Mouse (Mus musculus) heart, adult 2 months (tissue): ENCODE results near the gene Cracr2a. TPM values are rescaled to one million over a fixed set of nuclear protein-coding genes. Genes with fewer than 3 reads are reported as not detected.
A peak's percentile ranks its signal among the peaks of the same experiment; 100 is the strongest.

ENCODE experiments used
- DNase-seq, 2 experiments: peaks; one replicate each; pipeline ENCODE4 v3.0.0; 2021
- H3K27ac ChIP-seq: fragments of 200-600 bp; 2 replicates; pipeline ENCODE4 v1.8.1; 2022
- H3K27me3 ChIP-seq: fragments of 200-500 bp; 2 replicates; pipeline ENCODE4 v1.6.1; 2012; ENCODE audit warnings: mild to moderate bottlenecking, low read length, inconsistent platforms, mixed read lengths; ENCODE audit not compliant: control insufficient read depth, insufficient read depth
- H3K36me3 ChIP-seq: fragments of 200-500 bp; 2 replicates; pipeline ENCODE4 v1.6.1; 2012; ENCODE audit warnings: low read length, inconsistent platforms; ENCODE audit not compliant: control insufficient read depth, insufficient read depth
- H3K4me1 ChIP-seq: fragments of 200-500 bp; 2 replicates; pipeline ENCODE4 v1.6.1; 2011; ENCODE audit warnings: low read length; ENCODE audit not compliant: control insufficient read depth, insufficient read depth
- H3K4me3 ChIP-seq: fragments of 200-600 bp; 2 replicates; pipeline ENCODE4 v1.8.1; 2022
- H3K79me2 ChIP-seq: fragments of 200-500 bp; replicated peaks from 2 replicates; pipeline ENCODE4 v1.6.1; 2012; ENCODE audit warnings: mild to moderate bottlenecking, inconsistent platforms, low read length, moderate library complexity, mixed read lengths; ENCODE audit not compliant: control insufficient read depth, insufficient read depth
- H3K9ac ChIP-seq: fragments of 200-500 bp; 2 replicates; pipeline ENCODE4 v1.6.1; 2012; ENCODE audit warnings: low read depth, mild to moderate bottlenecking, control low read depth, inconsistent platforms, low read length, mixed read lengths
- CTCF ChIP-seq: fragments of 200-600 bp; IDR thresholded peaks from 2 replicates; pipeline ENCODE4 v1.8.1; 2022; ENCODE audit warnings: antibody characterized with exemption, mild to moderate bottlenecking, moderate library complexity
- EP300 ChIP-seq: fragments of 200-500 bp; IDR thresholded peaks from 2 replicates; pipeline ENCODE4 v1.6.1; 2011; ENCODE audit warnings: low read depth, low read length, control low read depth; ENCODE audit not compliant: insufficient read depth
- POLR2A ChIP-seq: fragments of 200-500 bp; IDR thresholded peaks from 2 replicates; pipeline ENCODE4 v1.6.1; 2011; ENCODE audit warnings: mild to moderate bottlenecking, low read depth, low read length, control low read depth; ENCODE audit not compliant: insufficient read depth
- WGBS: fragments of 180-500 bp; shearing (Covaris S2); methylation state at CpG from one replicate; pipeline ENCODE4 v1.1.7; 2018; 5-methylcytosine and 5-hydroxymethylcytosine counted together
- intact Hi-C: fragments of 180-260 bp; cut with DNase I; formaldehyde crosslinking; loops from one replicate; pipeline ENCODE4 v1.15.1; 2025
- polyA plus RNA-seq: library from polyadenylated mRNA; depleted of rRNA; stranded (reverse); fragments of >200 nt; gene quantifications from 2 replicates; pipeline ENCODE4 v1.2.3, GENCODE M21; 2012
- total RNA-seq, 2 experiments: library from RNA; stranded (reverse); gene quantifications; 2 replicates each; pipeline ENCODE4 v1.2.3; 2021

Cracr2a gene
- total and polyA plus RNA-seq, 3 experiments = 1.1 to 1.4 (median 1.4) TPM

DNA sequence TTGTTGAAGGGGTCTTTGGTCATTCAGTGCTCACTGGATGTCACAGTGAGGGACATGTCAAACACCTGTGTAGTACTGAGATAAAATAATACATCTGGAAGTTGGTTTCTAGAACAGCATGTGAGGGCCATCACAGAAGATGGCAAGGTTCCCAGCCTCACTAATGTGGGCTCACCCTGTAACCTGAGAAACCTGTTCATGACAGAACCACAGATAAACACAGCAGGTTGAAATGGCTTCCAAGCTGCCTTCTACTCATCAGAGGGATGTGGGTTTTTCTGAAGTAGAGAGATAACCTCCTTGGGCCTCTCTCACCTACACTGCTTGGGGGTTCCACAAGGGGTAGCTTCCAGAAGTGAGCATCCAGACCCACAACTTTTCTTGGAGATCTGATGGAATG lies 48.5 kb downstream of the Cracr2a start:
- no peaks in the 10 kb centered on the region for H3K79me2 ChIP-seq
- no peak overlapping the region for H3K9ac ChIP-seq
- no peaks in the 10 kb centered on the region for H3K27me3 ChIP-seq
- H3K4me3 ChIP-seq = no peak overlapping the region
- H3K27ac ChIP-seq = no peak overlapping the region
- intact Hi-C loops = no loop called here
- TF ChIP-seq POLR2A (no peak), EP300 (no peak), CTCF (no peak)
- no peaks in the 10 kb centered on the region for H3K36me3 ChIP-seq
- DNase-seq = no peak
- no peaks in the 10 kb centered on the region for H3K4me1 ChIP-seq

DNA sequence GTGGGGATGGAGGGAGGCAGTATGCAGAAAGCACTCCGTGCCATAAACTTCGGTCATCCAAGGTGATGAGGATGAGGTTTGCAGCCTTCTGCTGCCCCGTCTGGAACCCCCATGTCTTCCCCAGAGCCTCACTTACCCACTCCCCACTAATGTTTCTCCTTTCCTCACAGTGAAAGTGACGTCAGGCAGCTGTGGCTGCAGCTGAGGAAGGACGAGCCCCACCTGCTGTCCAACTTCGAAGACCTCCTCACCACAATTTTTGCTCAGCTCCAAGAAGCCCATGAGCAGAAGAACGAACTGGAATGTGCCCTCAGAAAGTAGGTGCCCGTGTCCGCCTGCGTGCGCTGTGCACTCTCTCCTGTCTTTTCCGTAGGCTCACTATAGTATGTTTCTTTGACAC lies 50.1 kb downstream of the Cracr2a start:
- WGBS = 82% methylated on average over 12 of the region's 12 CpGs
- Histone ChIP-seq H3K79me2 (no peaks in the 10 kb centered on the region), H3K27me3 (no peaks in the 10 kb centered on the region), H3K4me1 (no peaks in the 10 kb centered on the region), H3K27ac (no peak overlapping the region), H3K9ac (no peak overlapping the region), H3K4me3 (no peak overlapping the region), H3K36me3 (no peaks in the 10 kb centered on the region)
- TF ChIP-seq CTCF (no peak), EP300 (no peak), POLR2A (no peak)
- intact Hi-C loops = no loop called here
- DNase-seq = no peak

DNA sequence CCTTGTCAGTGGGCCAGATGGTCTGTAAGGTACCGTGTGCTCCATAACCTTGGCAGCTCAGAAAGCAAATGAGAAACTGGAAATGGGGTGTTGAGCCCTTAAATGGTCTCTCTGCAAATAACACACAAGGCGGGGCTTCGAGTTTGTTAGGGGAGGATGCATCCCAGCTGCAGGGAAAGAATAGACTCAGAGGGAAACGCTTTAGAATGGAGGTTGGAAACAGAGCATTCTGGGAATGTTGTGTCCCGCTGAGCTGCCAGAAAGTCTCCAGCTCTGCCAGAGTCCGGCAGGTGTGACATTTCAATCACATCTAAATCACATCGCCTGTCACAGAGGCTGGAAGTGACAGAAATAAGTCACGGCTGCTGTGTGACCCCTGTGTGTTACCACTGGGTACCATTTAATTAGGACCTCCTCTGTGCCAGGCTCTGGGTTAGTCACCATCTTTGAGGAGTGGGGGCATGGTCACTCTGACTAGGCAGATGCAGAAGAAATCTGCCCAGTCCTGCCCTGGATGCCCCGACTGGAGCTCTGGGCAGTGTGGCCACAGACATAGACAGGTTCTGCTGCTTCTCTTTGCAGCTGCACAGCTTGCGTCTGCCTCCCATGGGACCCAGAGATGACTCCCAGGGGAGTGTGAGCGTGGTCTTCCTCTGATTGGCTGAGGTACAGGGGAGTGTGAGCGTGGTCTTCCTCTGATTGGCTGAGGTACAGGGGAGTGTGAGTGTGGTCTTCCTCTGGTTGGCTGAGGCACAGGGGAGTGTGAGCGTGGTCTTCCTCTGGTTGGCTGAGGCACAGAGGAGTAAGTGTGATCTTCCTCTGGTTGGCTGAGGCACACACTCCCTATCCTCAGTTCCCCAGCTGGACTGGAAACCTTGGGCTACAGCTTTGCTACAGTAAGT lies 53.2 kb downstream of the Cracr2a start:
- H3K4me1 ChIP-seq = no peaks in the 10 kb centered on the region
- no peak overlapping the region for H3K4me3 ChIP-seq
- TF ChIP-seq CTCF (no peak), EP300 (no peak), POLR2A (no peak)
- no peaks in the 10 kb centered on the region for H3K27me3 ChIP-seq
- H3K27ac ChIP-seq = no peak overlapping the region
- no peak overlapping the region for H3K9ac ChIP-seq
- WGBS = 52% methylated on average over 13 of the region's 13 CpGs
- intact Hi-C loops = no loop called here
- H3K79me2 ChIP-seq = no peaks in the 10 kb centered on the region
- peak in 1 of 2 experiments; percentile 13 for DNase-seq
- no peaks in the 10 kb centered on the region for H3K36me3 ChIP-seq

DNA sequence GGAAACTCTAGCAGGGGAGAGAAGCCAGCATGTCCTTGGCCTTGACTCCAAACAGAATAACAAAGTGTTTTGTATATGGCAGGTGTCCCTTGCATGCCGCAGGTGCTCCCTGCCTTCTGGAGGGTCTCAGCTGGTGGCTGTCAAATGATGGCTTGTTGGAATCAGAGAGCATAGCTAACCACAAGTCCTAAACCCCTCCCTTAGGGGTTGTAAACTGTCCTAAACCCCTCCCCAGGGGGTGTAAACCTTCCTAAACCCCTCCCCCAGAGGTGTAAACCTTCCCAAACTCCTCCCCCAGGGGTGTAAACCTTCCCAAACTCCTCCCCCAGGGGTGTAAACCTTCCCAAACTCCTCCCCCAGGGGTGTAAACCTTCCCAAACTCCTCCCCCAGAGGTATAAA lies 55.5 kb downstream of the Cracr2a start:
- Histone ChIP-seq H3K36me3 (no peaks in the 10 kb centered on the region), H3K9ac (no peak overlapping the region), H3K27me3 (no peaks in the 10 kb centered on the region), H3K27ac (no peak overlapping the region), H3K4me1 (no peaks in the 10 kb centered on the region), H3K79me2 (no peaks in the 10 kb centered on the region), H3K4me3 (no peak overlapping the region)
- no peak for TF ChIP-seq POLR2A
- TF ChIP-seq CTCF = no peak
- TF ChIP-seq EP300 = no peak
- DNase-seq = no peak
- intact Hi-C loops = loop anchor here (2.0 to 5.0 kb wide), 2 partner anchors 304 to 331 kb away; no protein-coding TSS in a partner anchor
- WGBS = 92% methylated on average over 1 of the region's 1 CpGs

DNA sequence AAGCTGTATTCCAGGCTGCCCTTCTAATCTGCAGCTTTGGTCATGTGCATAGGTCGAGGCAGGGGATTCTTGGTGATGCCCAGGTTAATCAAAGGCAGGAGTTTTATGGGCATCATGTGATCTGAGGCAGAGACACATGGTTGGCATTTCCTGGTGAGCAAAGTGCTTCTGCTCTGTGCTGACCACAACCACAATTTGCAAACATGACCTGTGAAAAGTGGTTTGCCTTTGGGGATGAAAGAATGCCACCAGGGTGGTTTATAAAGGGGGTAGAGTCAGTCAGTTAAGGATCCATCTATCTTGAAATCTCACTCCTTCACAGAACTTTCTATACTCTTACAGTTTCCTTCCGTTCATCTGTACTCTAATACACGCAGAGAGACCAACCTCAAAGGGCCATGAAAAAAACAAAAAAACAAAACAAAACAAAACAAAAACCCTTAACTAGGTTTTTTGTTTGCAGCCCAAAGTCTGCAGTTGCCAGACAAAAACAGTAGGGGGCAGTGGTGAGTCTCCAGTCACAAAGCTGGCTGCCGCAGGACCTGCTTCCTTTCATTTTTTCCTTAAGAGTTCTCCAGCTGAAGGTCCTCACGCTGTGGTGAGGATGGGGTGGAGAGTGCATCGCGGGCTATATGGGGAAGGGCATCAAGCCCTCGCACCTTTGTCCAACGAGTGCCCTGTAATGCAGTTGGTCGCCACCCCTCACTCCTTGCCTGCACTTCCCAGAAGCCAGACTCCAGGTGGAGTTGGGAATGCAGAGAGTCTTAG lies 56.3 kb downstream of the Cracr2a start:
- Histone ChIP-seq H3K9ac (no peak overlapping the region), H3K4me1 (no peaks in the 10 kb centered on the region), H3K4me3 (no peak overlapping the region), H3K27me3 (no peaks in the 10 kb centered on the region), H3K79me2 (no peaks in the 10 kb centered on the region), H3K36me3 (no peaks in the 10 kb centered on the region), H3K27ac (no peak overlapping the region)
- TF ChIP-seq EP300 (no peak), CTCF (peak; percentile 91)
- intact Hi-C loops = loop anchor here (2.0 to 5.0 kb wide), 2 partner anchors 303 to 330 kb away; no protein-coding TSS in a partner anchor
- 46% methylated on average over 10 of the region's 10 CpGs for WGBS
- peak; percentile 8 to 36 for DNase-seq

DNA sequence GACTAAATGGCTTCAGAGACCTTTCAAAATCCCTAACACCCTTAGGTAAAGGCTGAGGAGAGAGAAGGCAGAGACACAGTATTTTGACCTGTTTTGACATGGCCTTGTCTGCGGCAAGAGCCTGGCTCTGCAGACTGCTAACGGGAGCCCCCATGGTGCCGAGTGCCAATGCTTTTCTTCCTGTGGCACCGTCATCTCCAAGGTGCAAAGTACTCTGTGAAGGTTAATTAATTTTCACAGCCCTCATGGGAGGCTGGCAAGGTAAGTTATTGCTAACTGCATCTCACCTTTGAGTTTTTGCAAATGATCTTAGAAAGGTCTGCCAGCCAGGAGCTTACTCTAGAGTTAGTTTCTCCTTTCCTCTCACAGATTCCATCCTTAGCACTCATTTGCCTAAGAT lies 57.5 kb downstream of the Cracr2a start:
- H3K27ac ChIP-seq = no peak overlapping the region

More for the DNA sequence above, 57.5 kb downstream of the Cracr2a start:
- H3K4me1 ChIP-seq = no peaks in the 10 kb centered on the region
- TF ChIP-seq POLR2A = no peak
- TF ChIP-seq CTCF = no peak
- no peak for TF ChIP-seq EP300
- no peak overlapping the region for H3K9ac ChIP-seq
- no peaks in the 10 kb centered on the region for H3K79me2 ChIP-seq
- DNase-seq = no peak
- H3K36me3 ChIP-seq = no peaks in the 10 kb centered on the region
- H3K4me3 ChIP-seq = no peak overlapping the region
- H3K27me3 ChIP-seq = no peaks in the 10 kb centered on the region
- intact Hi-C loops = loop anchor here (5.0 kb wide), 1 partner anchor 329 kb away; no protein-coding TSS in a partner anchor
- WGBS = 92% methylated on average over 4 of the region's 4 CpGs
